Mouse (Mus musculus) ES-Bruce4 (cell line): ENCODE data around the gene Entpd1.

ENCODE experiments used
- CTCF ChIP-seq: IDR thresholded peaks from one replicate; pipeline ENCODE4 v1.8.1; 2011; ENCODE audit warnings: low read depth, low read length
- POLR2A ChIP-seq: IDR thresholded peaks from one replicate; pipeline ENCODE4 v1.8.1; 2011; ENCODE audit warnings: low read length; ENCODE audit not compliant: insufficient read depth

GRCm38 (mm10) chr19:40589530-40589880, 22.7 kb upstream of the Entpd1 start:
- TF ChIP-seq CTCF (no peak), POLR2A (no peak)
